Mouse (Mus musculus) olfactory bulb, adult 2 months (tissue): Measurements from ENCODE around the gene Gga3. TPM values are rescaled to one million over a fixed set of nuclear protein-coding genes. Genes with fewer than 3 reads are reported as not detected.
A peak's percentile ranks its signal among the peaks of the same experiment; 100 is the strongest.

Source experiments
- H3K27ac ChIP-seq: fragments of 200-500 bp; 2 replicates; pipeline ENCODE4 v1.5.1; 2012; ENCODE audit warnings: low read depth, low read length; ENCODE audit not compliant: insufficient read depth
- H3K4me1 ChIP-seq: fragments of 200-500 bp; 2 replicates; pipeline ENCODE4 v1.6.1; 2012; ENCODE audit warnings: low read length; ENCODE audit not compliant: control insufficient read depth, insufficient read depth
- H3K4me3 ChIP-seq: fragments of 200-500 bp; 2 replicates; pipeline ENCODE4 v1.5.1; 2012; ENCODE audit warnings: mild to moderate bottlenecking, low read depth, low read length, moderate library complexity; ENCODE audit not compliant: insufficient read depth
- CTCF ChIP-seq: fragments of 200-500 bp; IDR thresholded peaks from 2 replicates; pipeline ENCODE4 v1.5.1; 2012; ENCODE audit warnings: low read depth, mild to moderate bottlenecking, low read length, moderate library complexity; ENCODE audit not compliant: insufficient read depth
- POLR2A ChIP-seq: fragments of 200-500 bp; IDR thresholded peaks from 2 replicates; pipeline ENCODE4 v1.6.1; 2012; ENCODE audit warnings: mild to moderate bottlenecking, low read depth, low read length, moderate library complexity; ENCODE audit not compliant: insufficient read depth
- WGBS: fragments of 180-500 bp; shearing (Covaris S2); methylation state at CpG from one replicate; pipeline ENCODE4 v1.1.7; 2018; 5-methylcytosine and 5-hydroxymethylcytosine counted together
- polyA plus RNA-seq: library from polyadenylated mRNA; stranded (reverse); fragments of >200 nt; gene quantifications from 2 replicates; pipeline ENCODE4 v1.2.4, GENCODE M21; 2012; ENCODE audit warnings: low replicate concordance; ENCODE audit not compliant: missing spikeins, insufficient read depth, insufficient read length

Gene Gga3
- polyA plus RNA-seq, 1 experiment = 79.7 TPM

DNA sequence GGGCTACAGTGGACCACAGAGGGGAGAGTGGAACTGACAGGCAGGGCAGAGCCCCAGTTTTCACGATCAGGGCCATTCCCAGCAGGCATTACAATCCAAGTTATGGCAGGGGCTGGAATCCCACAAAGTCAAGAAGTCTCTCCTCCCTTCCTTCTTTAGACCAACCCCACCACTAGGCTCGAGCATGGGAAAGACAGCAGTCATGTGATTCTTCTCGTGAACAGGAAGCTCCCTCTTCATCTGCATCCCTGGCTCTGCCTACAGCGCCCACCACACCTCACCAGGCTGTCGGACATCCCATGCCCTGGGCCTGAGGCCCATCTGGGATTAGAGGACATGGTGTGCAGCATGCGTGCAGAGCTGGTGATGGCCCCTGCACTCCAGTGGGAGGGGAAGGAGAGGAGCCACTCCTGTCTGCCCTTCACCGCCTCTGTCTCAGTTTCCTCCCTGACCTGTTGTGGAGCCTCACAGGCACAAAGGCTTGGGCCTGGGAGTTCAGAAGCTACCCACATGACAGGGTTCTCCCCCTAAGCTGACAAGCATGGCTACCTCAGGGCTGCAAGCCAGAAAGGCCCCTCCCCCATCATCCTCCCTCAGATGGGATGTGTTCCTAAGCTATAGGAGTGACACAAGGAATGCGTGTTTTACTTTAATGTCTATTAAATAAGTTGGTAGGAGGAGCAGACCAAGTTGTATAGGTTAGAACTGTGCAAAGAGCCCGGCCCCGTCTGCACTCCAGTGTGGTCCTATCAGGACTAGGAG lies 10.7 kb upstream of the Gga3 start:
- WGBS = 84% methylated on average over 10 of the region's 10 CpGs
- TF ChIP-seq POLR2A = no peak
- TF ChIP-seq CTCF = no peak
- no peak overlapping the region for H3K4me3 ChIP-seq
- H3K4me1 ChIP-seq = peaks cover 12% of the 10 kb centered on the region
- no peak overlapping the region for H3K27ac ChIP-seq

DNA sequence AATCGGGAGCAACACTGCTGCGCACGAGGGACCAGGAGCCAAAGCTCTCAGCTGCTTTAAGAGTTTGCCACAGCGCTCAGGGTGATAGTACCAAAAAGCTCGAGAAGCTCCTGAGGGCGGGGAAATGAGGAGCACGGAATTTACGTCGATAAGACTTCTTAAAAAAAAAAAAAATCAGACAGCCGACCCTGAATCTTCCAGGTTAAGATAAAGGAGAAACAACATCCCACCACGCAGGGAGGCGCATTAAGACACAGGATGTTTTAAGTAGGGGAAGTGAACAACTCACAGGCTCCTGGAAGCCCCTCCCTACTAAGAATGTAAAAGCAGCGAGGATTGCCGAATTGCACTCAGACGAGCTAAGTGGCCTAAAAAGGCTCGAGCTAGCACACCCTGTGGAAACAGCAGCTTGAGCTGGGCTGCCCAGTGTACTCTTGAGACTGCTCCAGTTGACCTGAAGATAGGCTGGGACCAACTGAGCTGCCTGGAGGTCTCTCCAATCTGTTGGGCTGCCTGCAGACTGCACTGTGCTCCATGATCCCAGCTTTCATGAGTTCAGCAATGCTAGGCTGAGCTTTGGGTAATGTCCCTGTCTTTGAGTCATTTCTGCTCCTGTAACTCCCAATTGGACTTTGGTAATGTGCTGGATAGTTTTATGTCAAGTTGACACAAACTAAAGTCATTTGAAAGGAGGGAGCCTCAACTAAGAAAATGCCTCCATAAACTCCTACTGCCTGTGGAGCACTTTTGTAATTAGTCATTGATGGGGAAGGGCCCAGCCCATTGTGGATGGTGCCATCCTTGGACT lies 9.5 kb upstream of the Gga3 start:
- Histone ChIP-seq H3K27ac (peak overlapping the region; percentile 66; the same call in 1 of the 2 replicates), H3K4me1 (peaks cover 12% of the 10 kb centered on the region), H3K4me3 (peak overlapping the region; percentile 85)
- WGBS = under 1% methylated on average over 16 of the region's 16 CpGs
- TF ChIP-seq CTCF (no peak), POLR2A (no peak)

DNA sequence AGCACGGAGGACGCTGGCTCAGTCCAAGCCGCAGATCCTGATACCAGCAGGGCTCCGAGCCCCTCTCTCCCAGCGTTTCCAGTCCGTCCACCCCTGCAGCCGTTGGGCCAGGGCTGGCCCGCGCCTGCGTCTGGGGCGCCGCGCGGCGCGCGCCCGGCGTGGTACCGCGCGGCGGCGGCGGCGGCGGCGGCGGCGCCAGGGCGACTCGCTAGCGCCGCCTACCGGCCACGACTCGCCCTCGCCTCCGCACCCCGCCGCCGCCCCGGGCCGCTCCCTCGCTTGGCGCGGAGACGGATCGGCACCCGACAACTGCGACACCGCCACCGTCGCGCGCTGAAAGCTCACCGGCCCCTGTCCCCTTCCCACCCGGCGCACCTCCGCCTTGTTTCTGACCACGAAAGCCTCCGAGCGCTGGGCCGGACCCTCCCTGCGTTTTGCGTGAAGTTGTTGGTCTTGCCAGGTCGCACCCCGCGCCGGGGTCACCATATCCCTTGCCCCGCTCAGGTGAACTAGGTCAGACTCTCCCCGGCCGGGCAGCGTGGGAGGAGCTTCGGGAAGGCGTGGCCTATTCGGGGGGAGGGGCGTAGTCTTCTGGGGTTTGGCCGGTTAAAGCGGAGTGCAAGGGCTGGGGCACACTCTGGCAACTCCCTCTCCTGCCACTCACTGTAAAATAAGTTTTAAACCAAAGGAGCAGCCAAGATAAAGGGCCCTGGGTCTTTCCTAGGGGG lies 8.7 kb upstream of the Gga3 start, which contains the start of gene Mif4gd:
Mif4gd (minus strand) TSS at position 560 of the 728 bp plus-strand sequence.
- TF ChIP-seq CTCF = peak; percentile 83; the same call in 1 of the 2 replicates
- TF ChIP-seq POLR2A = peak; percentile 59; the same call in 1 of the 2 replicates
- Histone ChIP-seq H3K4me1 (peaks cover 12% of the 10 kb centered on the region), H3K27ac (peak within 1 kb of the TSS; percentile 66), H3K4me3 (peak within 1 kb of the TSS; percentile 85)
- WGBS = 1% methylated on average over 74 of the region's 80 CpGs

DNA sequence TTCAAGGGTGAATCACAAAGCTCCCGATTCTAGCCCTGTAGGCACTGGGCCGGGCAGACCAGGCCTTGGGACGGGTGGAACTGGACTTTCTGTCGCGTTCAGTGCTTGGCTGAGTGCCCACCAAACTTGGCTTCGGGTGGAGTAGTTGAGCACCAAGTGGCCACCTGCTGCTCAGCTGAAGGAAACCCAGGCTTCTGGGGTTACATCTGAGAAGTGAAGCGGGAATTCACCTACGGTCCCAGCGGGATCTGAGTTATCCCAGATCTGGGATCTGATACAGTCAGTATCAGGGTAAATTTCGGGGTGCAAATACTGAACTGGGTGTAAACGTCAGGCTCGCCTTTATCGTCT lies 8.2 kb upstream of the Gga3 start:
- Histone ChIP-seq H3K27ac (peak overlapping the region; percentile 56; the same call in 1 of the 2 replicates), H3K4me1 (peaks cover 12% of the 10 kb centered on the region), H3K4me3 (peak overlapping the region; percentile 85)
- under 1% methylated on average over 13 of the region's 13 CpGs for WGBS
- no peak for TF ChIP-seq CTCF
- no peak for TF ChIP-seq POLR2A

DNA sequence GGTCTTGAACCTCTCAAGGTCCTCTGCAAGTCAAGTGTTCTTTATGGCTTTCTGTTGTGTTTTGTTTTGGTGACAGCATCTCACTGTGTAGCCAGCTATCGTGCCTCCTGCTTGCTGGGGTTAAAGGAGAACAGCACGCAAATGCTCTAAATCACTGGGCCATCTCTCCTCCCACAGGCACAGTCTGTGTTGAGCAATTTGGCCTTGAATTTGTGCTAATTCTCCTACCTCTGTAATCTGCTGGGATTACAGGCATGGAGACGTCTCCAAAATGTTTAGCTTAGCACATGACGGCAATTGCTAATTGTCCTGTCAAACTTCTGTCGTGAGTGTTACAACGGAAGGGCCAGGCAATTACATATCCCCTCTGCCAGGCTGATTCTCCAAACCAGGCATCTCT lies 7.3 kb upstream of the Gga3 start:
- Histone ChIP-seq H3K4me3 (no peak overlapping the region), H3K4me1 (peaks cover 12% of the 10 kb centered on the region), H3K27ac (no peak overlapping the region)
- no peak for TF ChIP-seq CTCF
- no peak for TF ChIP-seq POLR2A
- WGBS = 59% methylated on average over 6 of the region's 6 CpGs

DNA sequence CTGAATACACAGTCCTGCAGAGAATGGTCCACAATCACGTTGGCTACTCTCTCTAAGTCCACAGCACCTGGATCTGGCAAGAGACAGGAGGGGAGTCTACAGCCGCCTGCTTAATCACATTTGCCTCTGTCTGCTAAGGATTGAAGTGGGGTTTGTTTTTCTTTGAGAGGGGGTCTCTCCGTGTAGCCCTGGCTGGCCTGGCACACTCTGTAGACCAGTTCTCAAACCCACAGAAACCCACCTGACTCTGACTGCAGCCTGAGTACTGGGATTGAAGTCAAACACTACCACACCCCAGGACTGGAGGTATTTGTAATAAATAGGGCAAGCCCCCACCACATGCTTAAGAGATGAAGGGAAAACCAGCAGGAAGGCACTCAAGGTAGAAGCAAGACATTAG lies 5.7 kb upstream of the Gga3 start:
- H3K4me1 ChIP-seq = peaks cover 23% of the 10 kb centered on the region
- 73% methylated on average over 3 of the region's 3 CpGs for WGBS
- TF ChIP-seq CTCF = no peak
- no peak for TF ChIP-seq POLR2A
- no peak overlapping the region for H3K27ac ChIP-seq
- no peak overlapping the region for H3K4me3 ChIP-seq

DNA sequence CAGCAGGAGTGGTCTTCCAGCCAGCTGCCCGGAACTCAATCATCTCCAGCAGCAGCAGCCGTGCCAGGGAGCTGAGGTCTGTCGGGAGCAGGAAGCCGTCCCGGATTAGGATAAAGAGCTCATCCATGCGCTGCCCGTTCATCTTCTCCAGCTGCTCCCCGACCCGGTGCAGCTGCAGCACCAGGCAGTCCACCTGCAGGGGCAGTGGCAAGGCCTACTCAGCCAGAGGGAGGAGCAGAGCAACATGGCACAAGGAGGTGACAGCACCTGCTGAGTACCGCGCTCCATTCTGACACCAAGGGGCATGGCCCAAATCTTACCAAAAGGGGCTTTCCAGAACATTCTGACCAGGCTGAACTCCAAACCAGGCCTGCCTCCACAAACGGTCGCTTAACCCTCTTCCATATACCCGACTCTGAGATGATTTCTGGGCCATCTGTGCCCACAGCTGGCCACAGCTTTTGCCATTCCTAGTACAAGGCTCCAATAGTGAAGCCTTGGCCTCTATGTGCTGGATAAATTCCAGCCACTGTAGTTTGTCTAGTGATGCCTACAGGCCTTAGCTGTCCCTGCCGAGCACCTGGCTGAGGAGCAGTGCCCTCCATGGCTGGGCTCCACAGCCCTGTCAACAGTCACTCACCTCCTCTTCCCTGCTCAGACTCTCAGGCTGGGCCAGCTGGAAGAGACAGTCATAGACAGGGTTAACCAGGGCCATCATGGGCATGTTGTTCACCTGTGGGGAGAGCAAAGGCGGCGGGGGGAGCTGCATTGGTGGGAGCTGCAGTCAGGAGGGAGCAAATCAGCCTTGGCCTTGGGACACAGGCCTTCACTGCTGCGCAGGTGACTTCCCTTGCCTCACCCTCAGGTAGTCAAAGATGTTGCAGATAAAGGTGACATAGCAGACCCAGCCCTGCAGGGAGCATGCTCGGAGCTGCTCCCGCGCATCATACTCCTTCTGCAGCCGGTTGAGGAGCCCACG lies 4.9 kb upstream of the Gga3 start:
- TF ChIP-seq POLR2A (no peak), CTCF (no peak)
- no peak overlapping the region for H3K4me3 ChIP-seq
- peaks cover 25% of the 10 kb centered on the region for H3K4me1 ChIP-seq
- 77% methylated on average over 23 of the region's 23 CpGs for WGBS
- no peak overlapping the region for H3K27ac ChIP-seq

DNA sequence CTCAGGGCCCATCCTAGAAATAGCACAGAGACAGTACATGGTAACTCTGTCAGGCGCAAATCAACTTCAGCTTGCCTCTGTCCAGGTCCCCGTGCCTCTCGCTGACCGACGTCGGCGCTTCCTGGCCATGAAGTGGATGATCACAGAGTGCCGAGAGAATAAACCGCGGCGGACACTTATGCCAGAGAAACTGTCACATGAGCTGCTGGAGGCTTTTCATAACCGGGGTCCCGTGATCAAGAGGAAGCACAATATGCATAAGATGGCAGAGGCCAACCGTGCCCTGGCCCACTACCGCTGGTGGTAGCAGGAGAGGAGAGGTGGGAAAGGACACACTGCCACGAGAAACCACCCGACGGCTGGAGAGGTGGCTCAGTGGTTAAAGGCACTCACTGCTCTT lies 2.9 kb upstream of the Gga3 start:
- H3K4me3 ChIP-seq = no peak overlapping the region
- WGBS = 96% methylated on average over 18 of the region's 18 CpGs
- H3K4me1 ChIP-seq = peaks cover 22% of the 10 kb centered on the region
- no peak overlapping the region for H3K27ac ChIP-seq
- TF ChIP-seq POLR2A (no peak), CTCF (no peak)
